ENCODE assay signal across 8 mouse cellular contexts in the genomic region with DNA sequence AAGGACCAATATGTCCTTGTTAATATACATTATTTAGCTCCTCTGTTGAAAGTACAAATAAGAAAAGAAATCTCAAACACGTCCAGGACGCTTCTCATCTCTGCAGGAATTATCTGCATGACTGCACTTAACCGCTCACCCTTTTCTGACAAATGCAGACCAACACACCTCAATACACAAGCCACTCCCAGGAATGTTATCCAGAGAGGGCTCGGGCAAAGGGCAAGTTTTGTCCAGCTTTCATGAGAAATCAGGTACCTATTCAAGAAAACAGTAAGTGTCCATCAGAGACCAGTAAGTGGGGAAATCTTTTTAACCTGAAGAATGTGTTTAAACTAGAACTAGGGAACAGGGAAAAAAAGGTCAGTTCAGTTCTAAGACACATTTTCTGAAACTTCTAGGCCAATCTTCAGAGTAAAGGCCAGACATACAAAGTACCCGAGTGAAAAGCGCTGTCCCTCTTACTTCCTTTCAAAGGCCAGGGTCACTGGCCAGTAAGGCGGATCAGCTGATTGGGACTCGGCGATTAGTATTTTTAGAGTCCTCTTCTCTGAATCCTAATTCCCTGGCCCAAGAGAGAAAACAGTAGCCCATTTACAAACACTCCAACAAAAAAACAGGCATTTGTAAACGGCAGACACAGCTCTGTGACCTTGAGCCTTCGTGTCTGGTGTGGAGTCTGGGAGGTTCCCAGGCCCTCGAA. TPM values are rescaled to one million over a fixed set of nuclear protein-coding genes. Genes with fewer than 3 reads are reported as not detected.
DNase-seq lines count a peak whose midpoint lies in the region; ATAC-seq lines count a peak whose summit lies in the region.

No protein-coding gene starts in this region.

- H3K4me3 ChIP-seq in erythroblast, embryonic 14.5 days (replicated peaks) = peak overlapping the region; percentile 83
- H3K4me3 ChIP-seq in hindbrain, embryonic 16.5 days (ENCODE audit: low read length) = peak overlapping the region; percentile 98
- H3K4me3 ChIP-seq in liver, embryonic 16.5 days (ENCODE audit: low read depth, low read length) = peak overlapping the region; percentile 71

- peak overlapping the region; percentile 72 for H3K27ac ChIP-seq in hindbrain, embryonic 16.5 days (ENCODE audit: low read depth, low read length)
- peak overlapping the region; percentile 89 for H3K27ac ChIP-seq in liver, embryonic 16.5 days (ENCODE audit: low read length)

- WGBS in hindbrain, embryonic 16.5 days = 16% methylated on average over 12 of the region's 12 CpGs
- 29% methylated on average over 12 of the region's 12 CpGs for WGBS in liver, embryonic 16.5 days (ENCODE audit: insufficient replicate concordance)

- H3K9me3 ChIP-seq in erythroblast, embryonic 14.5 days (ENCODE audit: control insufficient read depth, low read length) = no peaks in the 10 kb centered on the region; the same call in 1 of the 2 replicates
- no peaks in the 10 kb centered on the region for H3K9me3 ChIP-seq in hindbrain, embryonic 16.5 days (ENCODE audit: control insufficient read depth, low read length)
- no peaks in the 10 kb centered on the region for H3K9me3 ChIP-seq in liver, embryonic 16.5 days (replicated peaks; ENCODE audit: control insufficient read depth, low read length)

- DNase-seq in ZHBTc4 (ENCODE audit: low read depth, low spot score) = peak; percentile 35
- DNase-seq in thymus, postnatal 25 days = no peak
- no peak for DNase-seq in urinary bladder, adult 18-20 months (ENCODE audit: low spot score in 2 of 2)
- DNase-seq in adrenal gland, adult 2 months = no peak

- peak overlapping the region; percentile 97 for H3K9ac ChIP-seq in hindbrain, embryonic 16.5 days (ENCODE audit: low read depth, low read length)
- H3K9ac ChIP-seq in liver, embryonic 16.5 days (ENCODE audit: low read depth, low read length) = peak overlapping the region; percentile 81

- H3K27me3 ChIP-seq in erythroblast, embryonic 14.5 days (ENCODE audit: control insufficient read depth) = peaks cover 93% of the 10 kb centered on the region
- H3K27me3 ChIP-seq in hindbrain, embryonic 16.5 days (replicated peaks; ENCODE audit: control insufficient read depth, insufficient read depth, low read length) = no peaks in the 10 kb centered on the region
- peaks cover 38% of the 10 kb centered on the region for H3K27me3 ChIP-seq in liver, embryonic 16.5 days (ENCODE audit: control insufficient read depth, insufficient read depth, low read depth, low read length)

- peaks cover 47% of the 10 kb centered on the region for H3K4me1 ChIP-seq in erythroblast, embryonic 14.5 days (ENCODE audit: control insufficient read depth)
- H3K4me1 ChIP-seq in hindbrain, embryonic 16.5 days (ENCODE audit: control insufficient read depth, insufficient read depth, low read depth, low read length) = peaks cover 8% of the 10 kb centered on the region; the same call in 1 of the 2 replicates
- H3K4me1 ChIP-seq in liver, embryonic 16.5 days (ENCODE audit: control insufficient read depth, low read depth, low read length) = peaks cover 28% of the 10 kb centered on the region

- H3K4me2 ChIP-seq in hindbrain, embryonic 16.5 days (ENCODE audit: low read length) = peak overlapping the region; percentile 69
- peak overlapping the region; percentile 81 for H3K4me2 ChIP-seq in liver, embryonic 16.5 days (ENCODE audit: low read depth, low read length)

- ATAC-seq in erythroblast, adult 5-6 weeks (replicated peaks; ENCODE audit: low FRiP score, poor library complexity, severe bottlenecking) = no peak
- no peak for ATAC-seq in hindbrain, embryonic 16.5 days
- peak; percentile 1; the same call in 1 of the 2 replicates for ATAC-seq in liver, embryonic 16.5 days (ENCODE audit: low read depth)

- H3K36me3 ChIP-seq in erythroblast, embryonic 14.5 days (ENCODE audit: control insufficient read depth) = no peaks in the 10 kb centered on the region
- peaks cover 4% of the 10 kb centered on the region; the same call in 1 of the 2 replicates for H3K36me3 ChIP-seq in hindbrain, embryonic 16.5 days (ENCODE audit: control insufficient read depth, insufficient read depth, low read length)
- no peaks in the 10 kb centered on the region for H3K36me3 ChIP-seq in liver, embryonic 16.5 days (ENCODE audit: control insufficient read depth, insufficient read depth)

RNA-seq across cellular contexts. Expression of a gene that starts 0.8 kb away (rescaled TPM):
- polyA plus RNA-seq in erythroblast, embryonic 14.5 days (2012) = not detected in 2 replicates
- 0.38 and 5.6 TPM in 2 replicates for total RNA-seq in erythroblast, adult 5-6 weeks (2015; ENCODE audit: low replicate concordance)
- 1.9 and 3.1 TPM in 2 replicates for total RNA-seq in erythroblast, adult 5-6 weeks (2017; ENCODE audit: low replicate concordance)
- polyA plus RNA-seq in hindbrain, embryonic 16.5 days (2015; fragmentation: Nextera tagmentation; extraction: Ambion mirVana) = 9.2 and 11.4 TPM in 2 replicates
- 0.49 and 0.78 TPM in 2 replicates for polyA plus RNA-seq in liver, embryonic 16.5 days (2015; fragmentation: Nextera tagmentation; extraction: Ambion mirVana)
- 10 to 100 TPM in 1 of 2 experiments, 1 to 10 TPM in 1; 3.3 to 11.0 TPM for total RNA-seq in adrenal gland, adult 2 months (2021)
- polyA plus RNA-seq in adrenal gland, adult 2 months (2012; rRNA removed) = 5.2 and 5.8 TPM in 2 replicates

RNA-seq across cellular contexts. Expression of a gene that starts 8.5 kb away (rescaled TPM):
- 1.4 and 1.8 TPM in 2 replicates for polyA plus RNA-seq in erythroblast, embryonic 14.5 days (2012)
- total RNA-seq in erythroblast, adult 5-6 weeks (2015; ENCODE audit: low replicate concordance) = 165 and 220 TPM in 2 replicates
- total RNA-seq in erythroblast, adult 5-6 weeks (2017; ENCODE audit: low replicate concordance) = 344 and 355 TPM in 2 replicates
- polyA plus RNA-seq in hindbrain, embryonic 16.5 days (2015; fragmentation: Nextera tagmentation; extraction: Ambion mirVana) = 17.0 and 17.9 TPM in 2 replicates
- 7.1 and 7.8 TPM in 2 replicates for polyA plus RNA-seq in liver, embryonic 16.5 days (2015; fragmentation: Nextera tagmentation; extraction: Ambion mirVana)
- 100 to 1,000 TPM; 119 to 126 TPM for total RNA-seq in adrenal gland, adult 2 months (2021)
- polyA plus RNA-seq in adrenal gland, adult 2 months (2012; rRNA removed) = 21.3 and 25.2 TPM in 2 replicates
